Mouse (Mus musculus): Measurements from ENCODE around the gene Otoa. TPM values are rescaled to one million over a fixed set of nuclear protein-coding genes. Genes with fewer than 3 reads are reported as not detected.
A peak's percentile ranks its signal among the peaks of the same experiment; 100 is the strongest.

The Otoa gene
- polyA plus RNA-seq (2015; fragmentation: Nextera tagmentation; extraction: Ambion mirVana): 0.09 and 0.35 TPM in 2 replicates

DNA sequence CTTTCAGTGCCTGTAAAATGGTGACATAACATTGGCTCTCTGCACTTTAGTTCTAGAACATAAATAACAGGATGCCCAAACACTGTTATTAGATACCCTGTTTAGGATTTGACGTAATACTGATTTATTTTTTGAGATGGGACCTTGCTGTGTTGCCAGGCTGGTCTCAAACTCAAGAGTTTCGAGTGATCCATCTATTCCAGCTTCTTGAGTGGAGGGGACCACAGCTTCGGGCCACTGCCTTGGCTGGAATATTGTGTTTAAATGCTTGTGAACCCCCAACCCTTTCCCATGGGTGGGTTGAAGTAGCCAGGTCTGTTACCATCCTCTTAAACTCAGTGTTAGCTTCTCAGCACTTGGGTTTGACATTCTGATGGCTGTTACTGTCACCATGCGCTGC, at the start of gene Otoa:
TSS of gene Otoa (plus strand) at position 301 of the 400 bp plus-strand sequence.
- 94% methylated on average over 4 of the region's 4 CpGs for WGBS
- Histone ChIP-seq H3K4me3 (no peak within 1 kb of the TSS), H3K9me3 (no peaks in the 10 kb centered on the region), H3K27me3 (replicated peaks) (no peaks in the 10 kb centered on the region), H3K9ac (no peak within 1 kb of the TSS), H3K27ac (no peak within 1 kb of the TSS), H3K36me3 (replicated peaks) (peaks cover 7% of the 10 kb centered on the region; the same call in 1 of the 2 replicates), H3K4me1 (peaks cover 7% of the 10 kb centered on the region), H3K4me2 (no peak within 1 kb of the TSS)
- ATAC-seq (replicated peaks): no peak

DNA sequence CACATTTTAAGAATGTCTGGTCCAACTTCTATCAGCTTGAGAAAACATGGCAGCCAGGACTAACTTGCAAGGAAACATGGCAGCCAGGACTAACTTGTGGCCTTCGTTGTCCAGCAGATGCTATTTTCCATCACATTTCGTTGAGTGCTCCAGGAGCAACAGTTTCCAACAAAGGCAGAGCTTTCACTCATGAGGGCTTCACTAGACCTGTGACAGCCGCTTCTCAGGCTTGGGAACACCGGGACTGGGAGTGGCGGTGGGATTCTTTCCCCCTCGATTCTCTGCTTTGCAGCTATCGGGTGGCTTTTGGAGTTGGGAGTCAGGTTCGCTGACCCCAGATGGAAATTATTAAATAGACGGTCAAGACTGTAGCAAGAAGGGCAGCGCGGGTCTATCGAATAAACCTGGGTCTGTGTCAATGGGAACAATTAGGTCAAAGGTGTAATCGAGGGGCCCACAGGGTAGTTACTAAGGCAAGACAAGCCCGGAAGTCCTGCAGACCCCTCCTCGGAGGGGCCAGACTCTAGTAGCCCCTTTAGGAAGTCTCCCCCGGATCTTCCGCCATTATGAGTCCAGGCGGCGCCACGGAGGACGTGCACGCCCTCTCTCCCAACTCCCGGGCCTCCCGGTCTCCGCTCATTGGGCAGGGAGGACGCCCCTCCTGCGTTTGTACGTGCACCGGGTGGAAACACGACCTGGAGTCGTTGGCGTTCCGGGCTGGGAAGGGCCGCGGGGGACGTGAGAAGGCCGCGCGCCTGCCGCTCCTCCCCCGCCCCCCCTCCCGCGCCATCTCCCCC, 47.4 kb upstream of the Otoa start, which contains the start of gene Mettl9:
TSS of gene Mettl9 (plus strand) at position 590 of the 797 bp plus-strand sequence.
- Histone ChIP-seq H3K27ac (peak within 1 kb of the TSS; percentile 93), H3K9ac (peak within 1 kb of the TSS; percentile 84), H3K27me3 (replicated peaks) (peaks cover 14% of the 10 kb centered on the region), H3K9me3 (no peaks in the 10 kb centered on the region), H3K4me2 (peak within 1 kb of the TSS; percentile 73), H3K4me3 (peak within 1 kb of the TSS; percentile 55), H3K4me1 (peaks cover 30% of the 10 kb centered on the region), H3K36me3 (replicated peaks) (no peaks in the 10 kb centered on the region)
- WGBS: 2% methylated on average over 37 of the region's 43 CpGs
- peak; percentile 97 for ATAC-seq (replicated peaks)

DNA sequence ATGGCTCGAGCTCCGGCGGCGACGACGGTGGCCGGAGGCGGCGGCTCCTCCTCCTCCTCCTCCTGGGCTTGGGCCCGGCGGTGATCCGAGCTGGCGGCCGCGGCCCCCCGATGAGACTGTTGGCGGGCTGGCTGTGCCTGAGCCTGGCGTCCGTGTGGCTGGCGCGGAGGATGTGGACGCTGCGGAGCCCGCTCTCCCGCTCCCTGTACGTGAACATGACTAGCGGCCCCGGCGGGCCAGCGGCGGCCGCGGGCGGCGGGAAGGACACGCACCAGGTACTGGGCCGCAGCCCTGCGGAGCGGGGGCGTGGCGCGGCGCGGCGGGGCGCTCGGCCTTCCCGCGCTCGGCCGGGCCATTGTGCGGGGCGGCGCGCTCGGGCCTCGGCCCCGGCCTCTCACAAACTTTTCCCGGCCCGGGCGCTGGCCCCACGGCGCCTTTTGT, 46.7 kb upstream of the Otoa start:
- Histone ChIP-seq H3K4me2 (peak overlapping the region; percentile 73), H3K36me3 (replicated peaks) (no peaks in the 10 kb centered on the region), H3K4me3 (peak overlapping the region; percentile 55), H3K27ac (peak overlapping the region; percentile 93), H3K4me1 (peaks cover 36% of the 10 kb centered on the region), H3K9me3 (no peaks in the 10 kb centered on the region), H3K27me3 (replicated peaks) (peaks cover 14% of the 10 kb centered on the region), H3K9ac (peak overlapping the region; percentile 84)
- WGBS: 0% methylated on average over 43 of the region's 63 CpGs
- ATAC-seq (replicated peaks): peak; percentile 84

DNA sequence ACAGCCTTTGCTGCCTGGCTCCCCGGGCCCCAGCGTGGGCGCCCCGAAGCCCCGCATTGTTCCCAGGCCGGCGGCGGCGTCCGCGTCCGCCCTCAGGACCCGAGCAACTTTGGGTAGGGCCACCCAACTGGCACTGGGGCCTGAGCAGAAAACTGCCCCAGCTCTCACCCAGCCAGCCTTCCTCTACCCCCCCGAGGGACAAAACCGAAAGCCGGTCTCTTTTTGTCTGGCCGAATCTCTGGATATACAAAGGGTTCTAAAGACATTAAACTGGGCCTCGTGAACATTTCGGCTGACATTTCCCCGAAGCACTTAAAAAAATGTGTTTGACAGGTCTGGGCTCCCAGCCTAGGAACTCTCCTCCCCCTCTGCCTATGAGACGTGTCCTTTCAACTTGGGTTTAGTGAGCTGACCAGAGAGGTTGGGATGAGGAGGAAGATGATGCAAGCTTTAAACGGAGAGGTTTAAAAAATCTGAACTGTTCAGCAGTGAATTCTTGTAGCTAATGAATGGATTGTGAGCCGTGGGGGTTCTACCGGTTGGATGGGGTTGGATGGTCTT, 46.2 kb upstream of the Otoa start:
- Histone ChIP-seq H3K4me2 (peak overlapping the region; percentile 73), H3K9me3 (no peaks in the 10 kb centered on the region), H3K27me3 (replicated peaks) (peaks cover 14% of the 10 kb centered on the region), H3K4me3 (peak overlapping the region; percentile 55), H3K4me1 (peaks cover 39% of the 10 kb centered on the region), H3K9ac (peak overlapping the region; percentile 84), H3K36me3 (replicated peaks) (no peaks in the 10 kb centered on the region), H3K27ac (peak overlapping the region; percentile 93)
- peak; percentile 40; the same call in 1 of the 2 replicates for ATAC-seq (replicated peaks)
- under 1% methylated on average over 24 of the region's 24 CpGs for WGBS

DNA sequence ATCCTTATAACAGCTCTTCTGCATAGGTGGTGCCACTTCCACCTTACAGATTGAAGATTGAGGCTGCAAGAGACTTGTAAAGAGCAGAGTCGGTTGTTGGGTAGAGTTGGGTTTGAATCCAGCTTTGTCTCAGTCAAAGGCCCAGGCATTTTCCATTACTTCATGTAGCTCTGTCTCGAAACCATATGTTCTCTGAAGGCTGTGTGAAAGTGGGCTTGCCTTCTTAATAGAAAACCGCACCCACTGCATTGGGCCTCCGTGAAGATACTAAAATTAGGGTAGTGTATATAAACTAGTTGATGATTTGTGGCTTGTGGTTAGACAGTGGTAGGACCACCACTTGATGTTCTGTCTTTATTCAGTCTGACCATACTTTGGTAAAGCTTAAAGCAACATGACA, 40.9 kb upstream of the Otoa start:
- WGBS: 96% methylated on average over 4 of the region's 4 CpGs
- Histone ChIP-seq H3K27me3 (replicated peaks) (no peaks in the 10 kb centered on the region), H3K4me1 (peaks cover 37% of the 10 kb centered on the region), H3K27ac (no peak overlapping the region), H3K9ac (no peak overlapping the region), H3K4me3 (no peak overlapping the region), H3K9me3 (no peaks in the 10 kb centered on the region), H3K4me2 (no peak overlapping the region), H3K36me3 (replicated peaks) (no peaks in the 10 kb centered on the region)
- no peak for ATAC-seq (replicated peaks)

DNA sequence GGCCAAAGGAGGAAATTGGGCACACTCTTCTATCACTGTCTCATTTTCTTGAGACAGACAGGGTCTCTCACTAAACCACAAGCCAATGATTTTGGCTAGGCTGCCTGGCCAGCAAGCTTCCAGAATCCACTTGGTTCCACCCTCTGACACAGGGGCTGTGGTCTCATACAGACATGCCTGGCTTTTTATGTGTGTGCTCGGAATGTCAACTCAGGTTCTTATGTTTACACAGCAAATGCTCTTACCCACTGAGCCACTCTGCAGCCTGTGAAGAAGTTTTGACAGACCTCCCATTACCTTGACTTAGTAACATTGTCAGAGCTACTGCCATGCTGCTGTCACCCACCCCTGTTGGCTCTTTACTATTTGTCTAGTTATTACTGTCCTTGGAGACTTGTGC, 39.5 kb upstream of the Otoa start:
- ATAC-seq (replicated peaks): no peak
- no peaks in the 10 kb centered on the region for H3K9me3 ChIP-seq

DNA sequence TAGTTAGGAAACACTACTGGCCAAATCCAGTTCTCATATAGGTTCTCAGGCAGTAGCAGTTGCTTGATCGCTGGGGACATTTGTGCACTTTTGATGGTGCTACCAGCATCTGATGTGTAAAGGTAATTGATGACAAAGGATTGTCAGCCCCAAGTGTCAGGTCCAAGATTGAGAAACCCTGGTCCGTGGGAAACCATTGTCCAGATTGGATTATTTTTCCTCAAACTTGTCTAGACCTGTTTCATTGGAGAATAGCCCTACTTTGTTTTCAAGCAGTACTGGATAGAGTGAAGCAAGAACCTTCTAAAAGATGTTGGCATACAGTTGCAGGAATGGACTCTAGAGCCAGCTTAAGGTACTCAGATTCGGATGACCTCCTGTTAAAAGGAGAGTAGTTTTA, 38.4 kb upstream of the Otoa start:
- Histone ChIP-seq H3K9ac (no peak overlapping the region), H3K27me3 (replicated peaks) (no peaks in the 10 kb centered on the region), H3K4me3 (no peak overlapping the region), H3K36me3 (replicated peaks) (no peaks in the 10 kb centered on the region), H3K4me1 (peaks cover 13% of the 10 kb centered on the region; the same call in 1 of the 2 replicates), H3K4me2 (no peak overlapping the region), H3K27ac (no peak overlapping the region), H3K9me3 (no peaks in the 10 kb centered on the region)
- 93% methylated on average over 3 of the region's 3 CpGs for WGBS
- no peak for ATAC-seq (replicated peaks)

More for the DNA sequence above, 39.5 kb upstream of the Otoa start:
- WGBS: 73% methylated on average over 1 of the region's 1 CpGs
- Histone ChIP-seq H3K27ac (no peak overlapping the region), H3K27me3 (replicated peaks) (no peaks in the 10 kb centered on the region), H3K4me3 (no peak overlapping the region), H3K4me2 (no peak overlapping the region), H3K36me3 (replicated peaks) (no peaks in the 10 kb centered on the region), H3K4me1 (peaks cover 23% of the 10 kb centered on the region), H3K9ac (no peak overlapping the region)

DNA sequence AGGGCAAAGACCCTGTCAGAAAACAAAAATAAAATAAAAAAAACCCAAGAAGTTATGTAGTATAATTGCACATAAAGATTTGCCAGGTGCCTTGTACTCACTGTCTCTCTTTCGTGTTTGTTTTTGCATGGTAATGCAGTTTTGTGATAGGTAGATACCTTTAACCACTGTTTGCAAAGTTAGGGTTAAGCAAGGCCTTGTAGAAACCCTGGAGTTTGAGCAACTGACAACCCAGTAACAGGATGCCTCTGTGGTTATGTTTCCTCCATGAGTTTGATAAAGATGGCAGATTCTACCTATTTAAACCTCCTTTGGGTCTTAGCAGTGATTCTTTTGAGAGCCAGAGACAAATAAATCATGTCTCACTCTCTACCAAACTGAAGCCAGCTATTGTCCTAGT, 37.9 kb upstream of the Otoa start:
- H3K9ac ChIP-seq: no peak overlapping the region
- H3K9me3 ChIP-seq: no peaks in the 10 kb centered on the region
- 0 out of 2 replicates have a peak, but pooled peaks cover 11% of the 10 kb centered on the region for H3K4me1 ChIP-seq
- H3K4me2 ChIP-seq: no peak overlapping the region
- 98% methylated on average over 1 of the region's 1 CpGs for WGBS
- H3K27ac ChIP-seq: no peak overlapping the region
- no peak overlapping the region for H3K4me3 ChIP-seq
- no peak for ATAC-seq (replicated peaks)
- no peaks in the 10 kb centered on the region for H3K27me3 ChIP-seq (replicated peaks)
- 0 out of 2 replicates have a peak, but pooled peaks cover 1% of the 10 kb centered on the region for H3K36me3 ChIP-seq (replicated peaks)

DNA sequence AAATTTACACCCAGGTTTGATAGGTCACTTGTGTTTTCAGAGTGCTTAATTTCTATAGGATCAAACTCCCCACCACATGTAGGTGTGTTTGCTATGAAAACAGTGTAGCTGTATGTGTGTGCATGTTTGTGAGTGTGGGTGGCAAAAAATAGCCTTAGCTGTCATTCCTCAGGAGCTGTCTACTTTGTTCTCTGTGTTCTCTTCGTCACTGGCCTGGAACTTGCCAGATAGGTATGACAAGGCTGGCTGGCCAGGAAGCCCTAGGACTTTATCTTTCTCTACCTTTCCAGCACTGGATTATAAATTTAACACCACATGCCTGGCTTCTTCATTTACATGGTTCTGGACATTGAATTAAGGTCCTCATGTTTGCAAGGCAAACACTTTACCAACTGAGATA, 37.2 kb upstream of the Otoa start:
- Histone ChIP-seq H3K4me3 (no peak overlapping the region), H3K4me1 (0 out of 2 replicates have a peak, but pooled peaks cover 9% of the 10 kb centered on the region), H3K36me3 (replicated peaks) (0 out of 2 replicates have a peak, but pooled peaks cover 3% of the 10 kb centered on the region), H3K4me2 (no peak overlapping the region), H3K9me3 (no peaks in the 10 kb centered on the region), H3K27ac (no peak overlapping the region), H3K27me3 (replicated peaks) (no peaks in the 10 kb centered on the region), H3K9ac (no peak overlapping the region)
- no peak for ATAC-seq (replicated peaks)
- 89% methylated on average over 1 of the region's 1 CpGs for WGBS

DNA sequence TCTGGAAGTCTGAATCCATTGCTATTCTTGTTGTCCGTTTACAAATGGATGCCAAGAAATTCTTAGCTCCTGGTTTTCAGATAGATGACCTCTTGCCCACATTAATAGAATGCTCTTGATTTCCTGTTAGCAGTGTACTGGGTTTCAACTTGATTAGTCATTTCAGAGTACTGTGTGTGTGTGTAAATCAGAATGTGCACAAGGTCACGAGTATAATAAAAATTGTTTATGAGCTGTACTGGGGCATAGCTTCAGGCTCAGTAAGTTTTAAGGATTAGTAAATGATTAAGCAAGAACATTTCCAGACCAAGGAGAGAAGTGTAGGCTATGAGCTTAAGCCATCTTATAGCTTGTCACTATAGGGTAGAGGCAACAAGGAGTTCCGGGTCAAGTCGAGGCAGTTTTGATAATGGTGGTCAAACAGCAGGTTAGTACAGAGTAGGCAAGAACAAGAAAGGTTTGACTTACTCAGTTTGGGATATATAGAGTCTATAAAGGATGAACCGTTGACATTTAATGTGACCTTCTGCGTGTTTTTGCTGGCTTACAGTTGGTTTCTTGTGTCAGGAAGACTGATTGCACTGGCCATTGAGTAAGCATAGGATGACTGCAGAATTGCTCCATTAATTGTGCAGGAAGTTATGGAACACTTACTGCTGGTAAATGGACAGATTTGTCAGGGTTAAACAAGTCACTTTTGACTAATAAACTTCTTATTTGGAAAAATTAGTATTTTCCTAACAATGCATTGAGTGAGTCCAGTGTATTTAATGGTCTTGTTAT, 35.6 kb upstream of the Otoa start:
- H3K27ac ChIP-seq: no peak overlapping the region

DNA sequence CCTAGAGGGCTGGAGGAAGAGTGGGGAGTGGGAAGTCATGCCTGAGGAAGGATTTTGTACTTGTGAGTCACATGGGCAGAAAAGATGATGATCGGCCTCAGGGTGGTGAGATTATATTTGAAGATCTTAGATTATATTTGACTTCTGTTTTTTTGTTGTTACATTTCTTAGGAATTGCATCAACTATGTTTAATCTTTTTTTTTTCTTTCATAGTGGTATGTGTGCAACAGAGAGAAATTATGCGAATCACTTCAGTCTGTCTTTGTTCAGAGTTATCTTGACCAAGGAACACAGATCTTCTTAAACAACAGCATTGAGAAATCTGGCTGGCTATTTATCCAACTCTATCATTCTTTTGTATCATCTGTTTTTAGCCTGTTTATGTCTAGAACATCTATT, 33.8 kb upstream of the Otoa start:
- H3K27me3 ChIP-seq (replicated peaks): no peaks in the 10 kb centered on the region
- H3K9me3 ChIP-seq: no peaks in the 10 kb centered on the region
- H3K27ac ChIP-seq: no peak overlapping the region
- H3K4me3 ChIP-seq: no peak overlapping the region
- H3K4me2 ChIP-seq: no peak overlapping the region
- no peak overlapping the region for H3K9ac ChIP-seq
- WGBS: 93% methylated on average over 2 of the region's 2 CpGs
- H3K4me1 ChIP-seq: no peaks in the 10 kb centered on the region
- ATAC-seq (replicated peaks): no peak
- 0 out of 2 replicates have a peak, but pooled peaks cover 10% of the 10 kb centered on the region for H3K36me3 ChIP-seq (replicated peaks)

More for the DNA sequence above, 35.6 kb upstream of the Otoa start:
- ATAC-seq (replicated peaks): no peak
- H3K4me1 ChIP-seq: 0 out of 2 replicates have a peak, but pooled peaks cover 2% of the 10 kb centered on the region
- 0 out of 2 replicates have a peak, but pooled peaks cover 3% of the 10 kb centered on the region for H3K36me3 ChIP-seq (replicated peaks)
- H3K27me3 ChIP-seq (replicated peaks): no peaks in the 10 kb centered on the region
- H3K9me3 ChIP-seq: no peaks in the 10 kb centered on the region
- H3K9ac ChIP-seq: no peak overlapping the region
- WGBS: 95% methylated on average over 6 of the region's 6 CpGs
- H3K4me2 ChIP-seq: no peak overlapping the region
- no peak overlapping the region for H3K4me3 ChIP-seq

DNA sequence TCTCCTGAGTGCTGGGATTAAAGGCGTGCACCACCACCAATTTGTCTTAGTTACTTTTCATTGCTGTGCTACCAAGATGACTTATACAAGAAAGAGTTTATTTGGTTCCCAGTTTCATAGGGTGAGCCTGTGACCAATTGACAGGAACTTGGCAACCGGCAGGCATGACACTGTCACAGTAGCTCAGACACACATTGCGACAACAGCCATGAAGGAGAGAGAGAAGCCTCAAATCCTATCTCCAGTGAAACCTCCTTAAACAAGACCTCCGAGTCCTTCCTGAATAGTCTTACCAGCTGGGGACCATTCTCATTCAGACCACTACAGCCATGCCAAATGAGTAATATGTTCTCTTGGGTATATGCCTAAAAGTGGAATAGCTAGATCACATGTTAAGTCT, 28.4 kb upstream of the Otoa start:
- Histone ChIP-seq H3K27me3 (replicated peaks) (no peaks in the 10 kb centered on the region), H3K4me1 (no peaks in the 10 kb centered on the region), H3K36me3 (replicated peaks) (peaks cover 31% of the 10 kb centered on the region; the same call in 1 of the 2 replicates), H3K4me3 (no peak overlapping the region), H3K9ac (no peak overlapping the region), H3K9me3 (no peaks in the 10 kb centered on the region), H3K27ac (no peak overlapping the region), H3K4me2 (no peak overlapping the region)
- 92% methylated on average over 4 of the region's 4 CpGs for WGBS
- ATAC-seq (replicated peaks): no peak
